In the genomic region with DNA sequence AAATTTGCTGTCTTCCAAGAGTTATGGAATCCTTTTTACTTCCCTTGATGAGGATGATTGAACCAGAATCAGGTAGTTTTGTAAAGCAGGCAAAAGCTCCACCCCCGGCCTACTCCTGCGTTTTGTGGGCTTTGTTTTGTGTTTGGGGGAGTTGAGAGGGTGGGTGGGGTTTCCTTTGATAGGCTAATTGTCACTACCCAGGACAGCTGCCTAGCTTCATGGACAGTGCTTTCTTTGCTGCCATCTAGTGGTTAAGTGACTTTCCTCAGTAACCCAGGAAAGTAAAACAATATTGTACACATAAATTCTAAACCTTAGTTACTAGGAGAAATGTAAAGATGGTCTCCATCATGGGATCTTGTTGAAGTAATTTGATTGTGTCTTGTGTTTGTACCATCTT, we compare ENCODE assay signal across 10 mouse cellular contexts.
DNase-seq lines count a peak whose midpoint lies in the region; ATAC-seq lines count a peak whose summit lies in the region.
"Had no signal": no experiment of that assay in that cellular context is flagged by ENCODE, and none has a peak within 500 bp of the region (broad histone marks: within the 10 kb centered on the region; RNA-seq: fewer than 3 reads in every experiment).

No protein-coding gene starts in this region.

- H3K4me3 ChIP-seq in heart, embryonic 10.5 days, result no peak overlapping the region
- H3K4me3 ChIP-seq: embryonic facial prominence, embryonic 13.5 days; limb, embryonic 15.5 days had no signal

- ATAC-seq in neutrophil, adult 5-6 weeks (ENCODE audit: extremely low read depth, insufficient number of reproducible peaks, low FRiP score, poor library complexity, severe bottlenecking), result peak; percentile 46; the same call in 1 of the 2 replicates

- H3K4me1 ChIP-seq in heart, embryonic 10.5 days, result peaks cover 3% of the 10 kb centered on the region; the same call in 1 of the 2 replicates
- H3K4me1 ChIP-seq: embryonic facial prominence, embryonic 13.5 days; limb, embryonic 15.5 days had no signal

- no peaks in the 10 kb centered on the region for H3K27me3 ChIP-seq in heart, embryonic 10.5 days (ENCODE audit: insufficient read depth, poor library complexity, severe bottlenecking)
- H3K27me3 ChIP-seq: embryonic facial prominence, embryonic 13.5 days; limb, embryonic 15.5 days had no signal

- peak; percentile 62 for DNase-seq in heart, adult 8-10 months (ENCODE audit: low spot score)
- no peak for DNase-seq in heart, embryonic 10.5 days (ENCODE audit: low spot score)
- DNase-seq in right cerebral cortex, adult 18-20 months, result peak; percentile 13
- DNase-seq in right cerebral cortex, postnatal 14 days, result no peak
- peak; percentile 4 for DNase-seq in c-Kit-negative CD71-positive TER-119-positive erythroid progenitor cells, embryonic 14.5 days (ENCODE audit: low read depth, low spot score)
- DNase-seq in hindlimb bud, embryonic 11.5 days (ENCODE audit: extremely low spot score, low read depth, low spot score), result peak; percentile 20
- DNase-seq in frontal cortex, postnatal 10 days (ENCODE audit: low spot score in 2 of 2), result no peak

- WGBS in heart, embryonic 10.5 days, result 3% methylated on average over 2 of the region's 2 CpGs

- no peak overlapping the region for H3K27ac ChIP-seq in heart, embryonic 10.5 days
- H3K27ac ChIP-seq: embryonic facial prominence, embryonic 13.5 days; limb, embryonic 15.5 days had no signal

- no peaks in the 10 kb centered on the region for H3K9me3 ChIP-seq in heart, embryonic 10.5 days
- H3K9me3 ChIP-seq: embryonic facial prominence, embryonic 13.5 days; limb, embryonic 15.5 days had no signal

- peaks cover 25% of the 10 kb centered on the region; the same call in 1 of the 2 replicates for H3K36me3 ChIP-seq in heart, embryonic 10.5 days

Comparison
In these comparisons a context has a peak if more than half of its experiments do, and no peak if none do; other contexts are left out.
1. DNase-seq: peak in heart, adult 8-10 months (single experiment), right cerebral cortex, adult 18-20 months (single experiment), c-Kit-negative CD71-positive TER-119-positive erythroid progenitor cells, embryonic 14.5 days (single experiment) and hindlimb bud, embryonic 11.5 days (single experiment); none in heart, embryonic 10.5 days (single experiment), right cerebral cortex, postnatal 14 days (single experiment) and frontal cortex, postnatal 10 days (0 of 2).